Mouse (Mus musculus) intestine, embryonic 14.5 days (tissue): ENCODE results near the gene Teddm2. TPM values are rescaled to one million over a fixed set of nuclear protein-coding genes. Genes with fewer than 3 reads are reported as not detected.

ENCODE experiments used
- ATAC-seq: fragments of 200-750 bp; cut with Nextera tagmentation; replicated peaks from 2 replicates; pipeline ENCODE4 v1.8.0; 2017; ENCODE audit warnings: low read depth, moderate number of reproducible peaks, moderate TSS enrichment, moderate library complexity; ENCODE audit not compliant: low FRiP score, low TSS enrichment
- DNase-seq: peaks from one replicate; pipeline ENCODE4 v3.0.0-alpha.2; 2018; ENCODE audit warnings: low spot score
- H3K27ac ChIP-seq: fragments of 300-500 bp; sonication (generic); 2 replicates; pipeline ENCODE4 v1.5.1; 2014; ENCODE audit warnings: low read depth, mild to moderate bottlenecking, control low read depth
- H3K27me3 ChIP-seq: fragments of 300-500 bp; sonication (generic); replicated peaks from 2 replicates; pipeline ENCODE4 v1.6.1; 2014; ENCODE audit warnings: low read length, control low read depth; ENCODE audit not compliant: control insufficient read depth, insufficient read depth
- H3K36me3 ChIP-seq: fragments of 300-500 bp; sonication (generic); 2 replicates; pipeline ENCODE4 v1.6.1; 2014; ENCODE audit warnings: low read length, control low read depth; ENCODE audit not compliant: control insufficient read depth, insufficient read depth
- H3K4me1 ChIP-seq: fragments of 300-500 bp; sonication (generic); replicated peaks from 2 replicates; pipeline ENCODE4 v1.6.1; 2014; ENCODE audit warnings: low read length, control low read depth, mixed read lengths; ENCODE audit not compliant: control insufficient read depth, insufficient read depth
- H3K4me2 ChIP-seq: fragments of 300-500 bp; sonication (generic); 2 replicates; pipeline ENCODE4 v1.6.1; 2014; ENCODE audit warnings: low read length
- H3K4me3 ChIP-seq: fragments of 300-500 bp; sonication (generic); 2 replicates; pipeline ENCODE4 v1.5.1; 2014; ENCODE audit warnings: low read depth, low read length, control low read depth, mixed read lengths
- H3K9ac ChIP-seq: fragments of 300-500 bp; sonication (generic); 2 replicates; pipeline ENCODE4 v1.6.1; 2014; ENCODE audit warnings: mild to moderate bottlenecking, low read length
- H3K9me3 ChIP-seq: fragments of 300-500 bp; sonication (generic); 2 replicates; pipeline ENCODE4 v1.6.1; 2016; ENCODE audit warnings: low read length, control low read depth; ENCODE audit not compliant: control insufficient read depth
- WGBS: fragments of 180-500 bp; shearing (Covaris S2); extraction: QIAGEN DNeasy Blood & Tissue Kit; methylation state at CpG from one replicate; pipeline ENCODE4 v1.1.7; 2014; 5-methylcytosine and 5-hydroxymethylcytosine counted together
- microRNA-seq: library from miRNA; unstranded; fragments of <30 nt; microRNA quantifications from one replicate; pipeline ENCODE4, GENCODE M21; 2016
- polyA plus RNA-seq: library from polyadenylated mRNA; unstranded; fragments of >200 nt; fragmentation: Nextera tagmentation; extraction: Ambion mirVana; gene quantifications from 2 replicates; pipeline ENCODE4 v1.2.1, GENCODE M21; 2014

Teddm2 gene
- polyA plus RNA-seq, 1 experiment from 2014 or later: 0.42 TPM

GRCm38 (mm10) chr1:153830746-153831145 is 69.3 kb downstream of the Teddm2 start:
- Histone ChIP-seq H3K27ac (no peak overlapping the region), H3K27me3 (no peaks in the 10 kb centered on the region), H3K9ac (no peak overlapping the region), H3K4me1 (no peaks in the 10 kb centered on the region), H3K9me3 (no peaks in the 10 kb centered on the region), H3K36me3 (no peaks in the 10 kb centered on the region), H3K4me3 (no peak overlapping the region), H3K4me2 (no peak overlapping the region)
- ATAC-seq (no peak), DNase-seq (no peak)
- 79% methylated on average over 4 of the region's 4 CpGs for WGBS

- Histone ChIP-seq H3K9ac (no peak overlapping the region), H3K36me3 (no peaks in the 10 kb centered on the region), H3K27ac (no peak overlapping the region), H3K27me3 (no peaks in the 10 kb centered on the region), H3K4me1 (no peaks in the 10 kb centered on the region), H3K4me3 (no peak overlapping the region), H3K4me2 (no peak overlapping the region), H3K9me3 (no peaks in the 10 kb centered on the region)
- 77% methylated on average over 3 of the region's 3 CpGs for WGBS
- ATAC-seq: no peak
- DNase-seq: no peak
These were observed 79.8 kb downstream of the Teddm2 start for GRCm38 (mm10) chr1:153820216-153820615.

GRCm38 (mm10) chr1:153814278-153814677 is 85.8 kb downstream of the Teddm2 start:
- no peak overlapping the region for H3K27ac ChIP-seq
- H3K4me1 ChIP-seq: no peaks in the 10 kb centered on the region
- ATAC-seq (no peak), DNase-seq (no peak)
- 36% methylated on average over 2 of the region's 2 CpGs for WGBS
- no peak overlapping the region for H3K4me3 ChIP-seq
- no peaks in the 10 kb centered on the region for H3K36me3 ChIP-seq
- no peak overlapping the region for H3K4me2 ChIP-seq
- no peaks in the 10 kb centered on the region for H3K9me3 ChIP-seq
- H3K9ac ChIP-seq: no peak overlapping the region
- H3K27me3 ChIP-seq: no peaks in the 10 kb centered on the region

GRCm38 (mm10) chr1:153807390-153807993 is 92.5 kb downstream of the Teddm2 start:
- peak; percentile 80 for DNase-seq
- H3K36me3 ChIP-seq: no peaks in the 10 kb centered on the region

DNA sequence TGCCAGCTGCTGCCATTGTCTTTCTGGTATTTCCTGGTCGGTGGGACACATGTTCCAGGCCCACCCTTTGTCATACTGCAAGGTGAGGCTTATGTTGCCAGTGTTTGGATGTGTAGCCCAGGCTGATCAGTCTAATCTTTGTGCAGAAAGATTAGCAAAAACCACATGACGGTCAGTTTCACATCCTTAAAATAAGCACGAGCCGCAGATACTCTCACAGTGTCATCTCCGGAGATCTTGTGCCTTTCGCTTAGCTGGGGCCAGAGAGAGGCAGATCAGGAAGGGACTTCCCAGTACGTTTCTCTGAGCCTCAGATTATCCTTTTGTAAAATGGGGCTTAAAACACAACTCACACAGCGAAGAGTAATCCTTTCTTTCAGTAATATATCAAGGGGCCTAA is 96.5 kb downstream of the Teddm2 start:
- Histone ChIP-seq H3K27me3 (no peaks in the 10 kb centered on the region), H3K9ac (no peak overlapping the region), H3K9me3 (no peaks in the 10 kb centered on the region), H3K4me3 (no peak overlapping the region), H3K27ac (no peak overlapping the region), H3K4me2 (no peak overlapping the region), H3K36me3 (no peaks in the 10 kb centered on the region), H3K4me1 (no peaks in the 10 kb centered on the region)
- 75% methylated on average over 8 of the region's 8 CpGs for WGBS
- DNase-seq (no peak), ATAC-seq (no peak)

More at GRCm38 (mm10) chr1:153807390-153807993, 92.5 kb downstream of the Teddm2 start:
- H3K27ac ChIP-seq: no peak overlapping the region
- 50% methylated on average over 13 of the region's 13 CpGs for WGBS
- no peaks in the 10 kb centered on the region for H3K9me3 ChIP-seq
- H3K4me3 ChIP-seq: no peak overlapping the region
- H3K4me2 ChIP-seq: no peak overlapping the region
- ATAC-seq: no peak
- H3K27me3 ChIP-seq: no peaks in the 10 kb centered on the region
- H3K9ac ChIP-seq: no peak overlapping the region
- no peaks in the 10 kb centered on the region for H3K4me1 ChIP-seq

DNA sequence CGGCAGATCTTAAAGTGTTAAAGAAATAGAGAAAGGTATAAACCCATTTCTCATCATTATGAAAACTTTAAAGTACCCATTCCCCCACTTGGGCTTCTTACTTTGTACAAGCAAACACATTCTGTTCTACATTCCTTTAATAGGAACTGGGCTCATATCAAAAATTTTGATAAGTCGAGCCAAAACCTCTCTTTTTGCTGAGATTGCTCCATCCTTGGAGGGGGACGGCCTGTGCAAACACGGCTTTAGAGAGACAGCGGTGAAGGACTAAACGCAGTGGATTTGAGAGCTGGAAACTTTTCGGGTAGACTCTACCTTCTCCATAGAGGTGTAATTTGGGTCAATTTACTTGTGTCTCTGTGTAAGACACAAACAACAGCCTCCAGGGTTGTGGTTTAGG is 97.3 kb downstream of the Teddm2 start:
- Histone ChIP-seq H3K36me3 (no peaks in the 10 kb centered on the region), H3K27ac (no peak overlapping the region), H3K9ac (no peak overlapping the region), H3K4me2 (no peak overlapping the region), H3K4me3 (no peak overlapping the region), H3K4me1 (no peaks in the 10 kb centered on the region), H3K9me3 (no peaks in the 10 kb centered on the region), H3K27me3 (no peaks in the 10 kb centered on the region)
- WGBS: 82% methylated on average over 7 of the region's 7 CpGs
- no peak for DNase-seq
- ATAC-seq: no peak

Small RNAs within 50 kb of the gene (microRNA-seq; reads per million reads assigned to microRNA genes)
- 18.8 reads per million, percentile 46 among the genes with 10 or more reads in this experiment for gene Mir8114

Other genes with a start within 250 kb of the Teddm2 start
- gene Rgs8, start 247.2 kb downstream of the Teddm2 start, polyA plus RNA-seq: 0.04 and 0.46 TPM in 2 replicates
- 2.4 and 2.7 TPM in 2 replicates for gene Rgs16, start 159.9 kb downstream of the Teddm2 start, polyA plus RNA-seq
- 15.8 and 18.7 TPM in 2 replicates for gene Rnasel, start 150.8 kb downstream of the Teddm2 start, polyA plus RNA-seq
- gene Rgsl1, start 56.1 kb downstream of the Teddm2 start, polyA plus RNA-seq: 0.08 and 0.22 TPM in 2 replicates
- 0.14 and 0.28 TPM in 2 replicates for gene Teddm1b, start 25.9 kb downstream of the Teddm2 start, polyA plus RNA-seq
- not detected in 2 replicates for gene Teddm1a, start 8.5 kb downstream of the Teddm2 start, polyA plus RNA-seq
- 91.7 and 104 TPM in 2 replicates for gene Glul, start 284 bp downstream of the Teddm2 start, polyA plus RNA-seq